Comparison of ENCODE assay signal across 21 mouse cellular contexts in the genomic region with DNA sequence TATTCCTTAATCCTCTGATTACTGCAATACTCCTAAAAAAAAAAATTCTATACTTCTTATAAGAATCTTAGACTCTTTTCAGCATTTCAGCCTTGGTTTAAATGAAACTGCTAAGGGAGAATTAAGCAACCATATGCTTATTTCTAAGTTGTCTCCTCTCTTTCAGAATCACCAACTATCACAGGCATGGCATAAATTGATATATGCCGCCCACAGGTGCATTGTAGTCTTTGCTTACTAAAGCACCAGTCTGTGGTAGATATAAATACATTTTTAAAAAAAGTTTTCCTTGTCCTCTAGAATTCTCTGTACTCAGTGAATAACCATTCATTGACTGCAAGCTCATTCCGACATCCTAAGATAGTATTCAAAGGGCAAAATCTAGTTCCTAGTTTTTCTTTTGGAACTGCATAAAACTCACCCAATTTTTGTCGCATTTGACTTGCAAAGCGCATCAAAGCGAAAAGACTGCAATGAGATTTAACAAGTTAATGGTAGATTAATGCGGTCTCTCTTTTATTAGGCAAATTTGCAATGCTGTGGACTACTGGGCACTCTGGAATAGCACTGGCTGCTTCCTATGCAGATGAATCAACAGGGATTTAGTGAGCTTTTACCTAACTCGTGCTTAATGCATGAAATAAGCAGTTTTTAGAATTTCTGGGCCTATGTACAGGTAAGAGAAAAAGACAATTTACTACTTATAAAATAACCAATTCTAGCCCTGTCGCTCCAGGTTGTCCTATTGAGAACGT.
"Had no signal": no experiment of that assay in that cellular context is flagged by ENCODE, and none has a peak within 500 bp of the region (broad histone marks: within the 10 kb centered on the region; RNA-seq: fewer than 3 reads in every experiment).

No protein-coding gene starts in this region.

- H3K4me1 ChIP-seq: kidney, embryonic 15.5 days; limb, embryonic 12.5 days; limb, embryonic 15.5 days; neural tube, embryonic 13.5 days had no signal

- H3K9me3 ChIP-seq: kidney, embryonic 15.5 days; limb, embryonic 12.5 days; limb, embryonic 15.5 days; neural tube, embryonic 13.5 days had no signal

- ATAC-seq: liver, postnatal 0 days; lung, postnatal 0 days; midbrain, embryonic 16.5 days had no signal

- H3K27me3 ChIP-seq: kidney, embryonic 15.5 days; limb, embryonic 12.5 days; limb, embryonic 15.5 days; neural tube, embryonic 13.5 days had no signal

- DNase-seq: kidney, adult 8-10 months; kidney, postnatal 10 days; kidney, postnatal 36 days; left cerebral cortex, postnatal 4 days; liver, postnatal 0 days; lung, embryonic 14.5 days; retina, postnatal 1 day; right cerebral cortex, postnatal 25 days; spleen, adult 18-20 months; thymus, adult 18-20 months; thymus, postnatal 36 days had no signal

- H3K9ac ChIP-seq: kidney, embryonic 15.5 days; limb, embryonic 12.5 days; limb, embryonic 15.5 days; liver, embryonic 14.5 days; liver, postnatal 0 days; lung, embryonic 14.5 days; neural tube, embryonic 13.5 days had no signal

- H3K27ac ChIP-seq: kidney, embryonic 15.5 days; limb, embryonic 12.5 days; limb, embryonic 15.5 days; liver, embryonic 14.5 days; macrophage; neural tube, embryonic 13.5 days had no signal

- H3K36me3 ChIP-seq: kidney, embryonic 15.5 days; limb, embryonic 12.5 days; limb, embryonic 15.5 days; neural tube, embryonic 13.5 days had no signal

- H3K4me2 ChIP-seq: kidney, embryonic 15.5 days; limb, embryonic 12.5 days; limb, embryonic 15.5 days; liver, embryonic 11.5 days; lung, embryonic 14.5 days; neural tube, embryonic 13.5 days had no signal

- H3K4me3 ChIP-seq: kidney, embryonic 15.5 days; limb, embryonic 12.5 days; limb, embryonic 15.5 days; myocyte; neural tube, embryonic 13.5 days had no signal
